Mouse (Mus musculus) ES-CJ7 (cell line): ENCODE measurements around the gene Cavin4.
"Not testable (repeated sequence)": the region's sequence is repeated elsewhere in the genome, so short reads cannot be mapped to it uniquely, and the experiment has no call there.

Source experiments
- DNase-seq: peaks from one replicate; pipeline ENCODE4 v3.0.0; 2011; ENCODE audit warnings: low read depth, low spot score

Cavin4 gene

DNA sequence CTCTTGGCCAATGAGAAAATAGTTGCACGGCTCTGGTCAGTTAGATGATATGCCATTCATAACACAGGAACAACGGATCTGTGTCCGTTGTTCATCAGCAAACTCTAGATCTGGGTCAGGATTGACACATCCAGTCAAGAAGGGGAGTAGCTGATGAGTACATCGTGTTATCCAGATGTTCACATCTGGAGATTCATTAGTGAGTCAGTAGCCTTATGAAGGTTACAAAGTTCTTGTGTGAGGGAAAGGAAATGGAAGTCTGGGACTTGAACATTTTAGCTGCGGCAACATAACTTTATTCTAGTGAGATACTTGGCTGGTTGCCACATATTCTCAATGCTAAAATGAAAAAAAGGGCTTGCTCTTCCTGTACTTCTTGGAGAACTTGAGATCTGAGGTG lies 9.6 kb downstream of the Cavin4 start:
- DNase-seq: no peak

DNA sequence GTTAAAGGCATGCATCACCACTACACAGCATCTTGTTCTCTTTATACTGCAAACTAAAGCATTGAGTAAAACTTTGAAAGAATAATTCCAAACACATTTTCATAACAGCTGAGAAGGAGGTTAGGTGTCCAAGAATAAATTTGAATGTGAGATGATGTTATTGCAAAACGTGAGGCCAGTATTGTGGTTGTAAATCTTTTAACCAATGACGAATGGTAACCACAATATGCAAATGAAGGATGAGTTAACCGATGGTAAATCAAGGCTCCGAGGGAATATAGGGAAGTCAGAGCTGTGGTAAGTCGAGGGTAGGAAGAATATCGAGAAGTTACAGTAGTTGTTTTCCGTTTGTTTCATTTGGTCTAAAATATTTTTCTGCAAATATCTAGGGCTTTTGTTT lies 11.1 kb downstream of the Cavin4 start:
- DNase-seq: no peak

DNA sequence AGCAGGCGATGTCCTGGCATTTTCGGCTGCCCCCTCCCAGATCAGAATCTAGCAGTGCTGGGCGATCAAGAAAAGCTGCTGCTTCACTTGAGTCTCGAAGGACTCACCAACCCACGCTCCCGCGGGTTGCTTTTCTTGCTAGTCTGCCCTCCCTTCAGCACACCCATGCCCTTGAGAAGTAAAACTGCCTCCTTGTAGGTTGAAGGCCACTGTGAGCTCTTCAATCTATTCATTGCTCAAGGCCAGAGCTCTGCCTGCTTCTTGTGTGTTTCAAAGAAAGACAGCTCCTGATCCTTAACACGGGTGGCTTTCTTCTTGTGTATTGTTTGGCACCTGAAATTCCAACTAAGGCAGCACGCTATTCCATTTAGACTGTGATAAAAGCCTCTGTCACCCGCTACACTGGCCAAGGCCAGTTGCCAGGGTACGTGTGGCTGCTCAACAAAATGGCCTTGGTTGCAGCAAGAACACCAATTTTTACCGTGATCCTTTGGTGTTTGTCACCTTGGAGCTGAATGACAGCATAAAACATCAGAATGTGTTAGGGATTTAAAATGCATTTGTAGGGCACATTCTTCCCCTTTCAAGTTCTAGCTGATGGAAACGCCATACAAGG lies 13.4 kb downstream of the Cavin4 start:
- DNase-seq: no peak

DNA sequence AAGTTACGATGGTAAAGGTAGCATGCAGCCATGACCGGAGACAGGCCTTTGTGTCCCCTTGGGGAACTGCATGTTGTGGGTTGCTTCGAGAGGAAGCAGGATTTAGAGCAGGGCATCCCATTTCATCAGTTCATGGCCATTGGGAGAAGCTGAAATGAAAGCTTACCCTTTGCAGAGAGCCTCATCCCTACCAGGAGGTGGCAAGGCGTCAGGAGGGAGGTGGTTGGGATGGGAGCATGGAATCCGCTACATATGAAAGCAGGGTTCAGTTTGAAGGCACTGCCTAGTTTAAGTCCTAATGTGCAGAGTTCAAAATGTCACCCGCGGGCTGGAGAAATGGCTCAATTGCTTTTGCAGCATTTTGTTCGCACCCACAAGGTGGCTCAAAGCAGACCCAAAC lies 14.0 kb downstream of the Cavin4 start:
- DNase-seq: no peak

DNA sequence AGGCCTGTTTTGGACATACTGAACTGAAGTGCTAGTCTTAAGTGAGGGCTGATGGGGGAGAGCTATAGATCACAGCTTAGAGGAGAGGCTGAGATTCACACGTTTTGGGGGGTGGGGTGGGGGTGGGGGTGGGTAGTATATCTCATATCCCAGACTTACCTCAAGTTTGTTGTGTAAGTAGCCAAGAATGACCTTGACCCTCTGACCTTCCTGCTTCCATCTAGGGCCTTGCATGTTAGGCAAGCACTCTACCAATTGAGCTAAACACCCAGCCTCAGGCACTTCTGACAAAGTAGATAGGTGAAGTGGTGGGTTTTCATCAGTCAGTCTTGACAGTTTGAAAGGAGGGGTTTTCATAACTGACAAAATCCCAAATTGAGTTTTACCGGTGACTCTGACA lies 14.5 kb downstream of the Cavin4 start:
- DNase-seq: peak; percentile 51

DNA sequence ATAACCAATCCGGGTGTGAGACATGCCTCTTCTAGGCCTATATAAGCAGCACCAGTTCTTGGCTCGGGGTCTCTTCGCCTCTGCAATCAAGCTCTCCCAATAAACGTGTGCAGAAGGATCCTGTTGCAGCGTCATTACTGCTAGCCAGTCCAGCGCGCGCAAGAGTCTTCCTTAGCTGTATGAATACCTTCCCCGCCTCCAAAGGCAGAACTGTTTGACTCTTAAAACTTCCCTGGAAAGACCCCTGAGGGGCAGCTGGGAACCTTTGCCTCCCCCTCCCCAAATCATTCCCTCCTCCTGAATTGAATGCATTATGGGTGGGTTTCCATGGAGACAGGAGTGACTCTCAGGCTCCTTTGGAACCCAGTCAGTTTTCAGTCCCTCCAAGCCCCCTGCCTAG lies 15.5 kb downstream of the Cavin4 start:
- DNase-seq: no peak

DNA sequence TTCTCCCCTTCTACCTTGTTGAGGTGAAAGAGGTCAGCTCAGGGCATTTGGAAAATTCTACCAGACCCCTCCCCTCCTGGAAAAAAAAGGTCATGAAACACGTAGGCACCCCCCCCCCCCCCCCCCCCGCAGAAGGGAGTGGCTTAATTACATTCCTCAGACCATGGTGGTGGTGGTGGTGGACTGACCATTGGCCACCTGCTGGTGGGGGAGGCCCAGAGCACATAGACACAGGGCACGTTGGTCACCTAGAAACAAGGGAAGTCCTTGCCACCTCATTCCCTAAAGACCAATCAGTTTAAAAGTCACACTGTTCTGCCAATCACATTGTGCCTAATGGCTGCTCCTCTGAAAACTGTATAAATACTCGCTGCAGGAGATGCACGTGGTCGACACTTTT lies 16.4 kb downstream of the Cavin4 start:
- DNase-seq: not testable (repeated sequence)

DNA sequence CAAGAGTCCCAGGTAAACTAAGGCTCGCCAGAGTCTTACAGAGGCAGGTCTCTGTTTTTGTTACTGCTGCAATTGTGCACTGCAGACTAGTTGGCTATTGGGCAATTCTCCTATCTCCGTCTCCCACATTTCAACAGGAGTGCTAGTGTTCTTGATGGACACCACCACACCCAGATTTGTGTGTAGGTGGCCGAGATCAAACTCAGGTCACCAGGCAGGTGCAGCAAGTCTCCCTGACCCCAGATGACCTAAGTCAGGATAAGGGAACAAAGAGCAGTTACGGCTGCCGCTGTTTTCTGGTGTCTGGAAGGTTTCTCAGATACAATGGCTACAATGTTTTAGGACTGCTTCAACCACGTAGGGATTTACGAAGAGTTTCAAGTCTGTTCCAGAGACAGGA lies 16.9 kb downstream of the Cavin4 start:
- no peak for DNase-seq

DNA sequence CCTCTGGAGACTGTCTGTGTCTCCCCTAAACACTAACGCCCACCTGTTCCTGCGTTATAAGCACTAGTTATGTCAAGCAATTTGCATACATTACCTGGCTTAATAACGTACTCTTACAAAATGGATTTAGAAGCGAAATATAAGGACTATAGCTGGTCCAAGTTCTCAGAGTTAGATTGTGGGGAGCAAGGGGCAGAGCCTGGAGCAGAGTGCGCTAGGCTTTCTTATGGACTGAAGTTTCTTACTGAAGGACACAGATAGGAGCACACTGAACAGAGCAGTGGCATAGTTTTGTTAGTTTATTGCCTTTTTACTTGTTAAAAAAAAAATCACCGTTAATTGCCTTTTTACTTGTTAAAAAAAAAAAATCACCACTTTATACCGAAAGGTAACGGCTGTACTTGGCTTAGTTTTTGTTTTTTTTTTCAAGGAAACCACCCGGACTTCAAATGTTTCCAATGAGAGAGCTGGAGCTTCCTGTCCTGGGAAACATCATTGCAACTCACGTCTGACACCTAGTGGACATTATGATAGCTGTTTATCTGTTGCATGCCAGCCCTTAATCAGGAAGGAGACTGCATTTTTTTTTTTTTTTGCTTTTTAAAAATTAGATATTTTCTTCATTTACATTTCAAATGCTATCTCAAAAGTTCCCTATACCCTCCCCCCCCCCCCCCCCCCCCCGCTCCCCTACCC lies 17.5 kb downstream of the Cavin4 start:
- DNase-seq: peak; percentile 83

DNA sequence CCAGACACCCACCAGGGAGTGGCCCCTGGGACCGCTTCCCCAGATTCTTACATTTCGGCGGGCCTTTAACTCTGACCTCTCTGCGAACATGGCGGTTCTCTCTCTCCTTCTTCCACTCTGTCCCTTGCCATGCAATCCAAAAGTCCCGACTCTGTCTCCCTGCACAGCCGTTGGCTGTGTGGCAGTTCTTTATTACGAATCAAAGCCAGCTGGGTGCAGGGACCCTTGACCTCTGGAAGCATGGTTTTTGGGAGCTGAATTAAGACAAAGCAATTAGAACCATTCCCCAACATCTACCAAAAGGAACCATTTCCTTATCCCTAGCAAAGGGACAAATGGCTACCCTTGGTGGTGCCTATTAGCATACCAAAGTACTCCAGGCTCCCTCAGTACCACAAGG lies 19.8 kb downstream of the Cavin4 start:
- no peak for DNase-seq

DNA sequence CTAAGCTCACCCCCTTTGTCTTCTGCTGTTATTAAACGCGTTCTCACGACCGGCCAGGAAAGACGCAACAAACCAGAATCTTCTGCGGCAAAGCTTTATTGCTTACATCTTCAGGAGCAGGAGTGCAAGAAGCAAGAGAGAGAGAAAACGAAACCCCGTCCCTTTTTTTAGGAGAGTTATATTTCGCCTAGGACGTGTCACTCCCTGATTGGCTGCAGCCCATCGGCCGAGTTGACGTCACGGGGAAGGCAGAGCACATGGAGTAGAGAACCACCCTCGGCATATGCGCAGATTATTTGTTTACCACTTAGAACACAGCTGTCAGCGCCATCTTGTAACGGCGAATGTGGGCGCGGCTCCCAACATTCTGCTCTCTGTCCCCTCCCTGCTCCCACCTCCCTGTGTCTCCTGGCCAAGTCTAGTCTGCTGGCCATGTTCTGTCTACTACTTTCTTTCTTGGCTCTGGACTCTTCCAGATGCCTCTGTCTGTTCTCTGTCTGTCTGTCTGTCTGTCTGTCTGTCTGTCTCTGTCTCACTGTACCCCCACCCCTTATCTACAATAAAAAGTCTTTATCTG lies 20.4 kb downstream of the Cavin4 start:
- DNase-seq: not testable (repeated sequence)

DNA sequence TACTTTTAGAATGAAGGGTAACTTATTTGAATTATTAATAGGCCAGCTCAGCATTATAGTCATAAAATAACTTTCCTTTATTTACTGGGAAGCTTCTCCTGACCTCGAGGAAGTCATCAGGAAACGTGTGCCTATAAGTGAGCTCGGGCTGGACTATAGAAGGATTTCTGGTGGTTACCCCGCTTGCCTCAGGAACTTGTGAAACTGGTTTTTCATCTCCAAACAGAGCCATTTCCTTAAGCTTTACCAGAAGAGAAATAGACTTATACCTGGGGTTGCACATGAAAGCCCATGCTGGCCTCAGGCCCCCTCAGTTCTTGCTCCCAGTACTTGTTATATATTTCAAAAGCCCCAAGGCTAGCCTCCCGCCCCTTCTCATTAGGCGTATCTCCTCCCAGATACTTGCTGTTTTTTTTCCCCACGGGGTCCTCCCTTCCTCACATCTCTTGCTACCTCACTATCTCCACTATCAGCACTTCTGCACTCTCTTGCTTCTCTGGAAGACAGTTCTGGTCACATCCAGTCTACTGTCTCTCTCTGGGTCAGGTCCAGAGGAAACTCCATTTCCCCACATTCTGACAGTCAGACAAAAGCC lies 21.4 kb downstream of the Cavin4 start:
- DNase-seq: no peak

DNA sequence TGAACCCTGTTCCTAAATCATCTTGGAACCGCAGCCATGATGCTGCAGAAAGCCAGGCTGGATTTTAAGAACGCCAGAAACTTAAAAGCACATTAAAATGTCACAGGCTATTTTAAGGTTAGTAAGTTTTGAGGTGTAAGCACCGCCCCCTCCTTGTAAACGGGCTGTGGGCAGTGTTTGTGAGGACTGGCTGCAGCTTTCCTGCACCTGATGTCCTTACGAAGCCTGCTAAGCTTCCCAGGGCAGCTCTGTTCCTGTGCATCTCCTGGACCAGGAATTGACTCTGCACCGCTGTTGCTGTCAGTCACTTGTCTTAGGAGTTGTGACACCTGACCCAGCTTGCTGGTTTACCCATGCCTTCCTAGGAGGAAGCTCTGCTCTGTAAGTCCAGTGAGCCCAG lies 24.8 kb downstream of the Cavin4 start:
- no peak for DNase-seq

DNA sequence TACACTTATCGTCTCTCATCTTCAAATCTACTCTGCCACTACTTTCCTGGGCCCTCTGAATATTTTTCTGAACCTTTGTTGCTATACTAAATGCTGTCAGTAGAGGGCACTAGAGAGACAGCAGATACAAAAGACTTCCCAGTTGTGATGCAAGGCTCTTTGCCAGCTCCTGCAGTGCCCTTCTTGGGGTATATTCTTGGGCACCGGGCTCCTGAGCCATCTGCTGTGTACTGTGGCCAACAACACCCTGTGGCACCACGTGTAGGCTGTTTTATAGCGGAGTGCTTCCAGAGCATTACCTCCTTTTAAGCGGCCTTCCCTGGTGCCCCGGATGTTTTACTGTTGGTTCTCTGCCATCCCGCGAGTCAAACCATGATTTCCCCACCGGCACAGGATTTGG lies 27.3 kb downstream of the Cavin4 start:
- peak; percentile 50 for DNase-seq

DNA sequence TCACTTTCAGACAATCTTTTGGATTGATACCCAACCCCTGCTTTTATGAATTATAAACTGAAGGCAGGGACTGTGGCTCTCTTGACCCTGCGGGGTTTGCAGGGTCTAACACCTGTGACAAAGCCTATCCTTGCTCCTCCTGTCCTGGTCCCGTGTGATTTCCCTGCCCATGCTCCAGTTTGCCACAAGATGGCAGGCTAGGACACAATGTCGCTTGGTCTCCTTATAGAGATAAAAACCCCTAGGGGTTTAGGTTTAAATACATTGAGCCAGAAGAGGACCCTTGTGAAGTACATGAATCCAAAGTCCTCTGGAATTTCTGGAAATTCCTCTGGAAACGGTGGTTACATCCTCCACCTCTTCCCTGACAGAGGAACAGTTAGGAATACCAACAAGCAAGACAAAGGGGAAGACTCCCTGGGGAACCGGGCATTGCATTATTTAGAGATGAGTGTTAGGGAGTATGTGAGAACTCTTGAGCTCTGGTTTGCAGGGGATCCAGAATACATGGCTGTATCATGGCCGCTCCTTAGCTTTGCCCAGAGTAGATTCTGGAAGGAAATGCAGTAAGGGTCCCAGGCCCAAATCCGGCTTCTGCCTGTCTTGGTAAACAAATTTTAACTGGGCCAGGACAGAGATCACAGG lies 28.6 kb downstream of the Cavin4 start:
- peak; percentile 82 for DNase-seq

DNA sequence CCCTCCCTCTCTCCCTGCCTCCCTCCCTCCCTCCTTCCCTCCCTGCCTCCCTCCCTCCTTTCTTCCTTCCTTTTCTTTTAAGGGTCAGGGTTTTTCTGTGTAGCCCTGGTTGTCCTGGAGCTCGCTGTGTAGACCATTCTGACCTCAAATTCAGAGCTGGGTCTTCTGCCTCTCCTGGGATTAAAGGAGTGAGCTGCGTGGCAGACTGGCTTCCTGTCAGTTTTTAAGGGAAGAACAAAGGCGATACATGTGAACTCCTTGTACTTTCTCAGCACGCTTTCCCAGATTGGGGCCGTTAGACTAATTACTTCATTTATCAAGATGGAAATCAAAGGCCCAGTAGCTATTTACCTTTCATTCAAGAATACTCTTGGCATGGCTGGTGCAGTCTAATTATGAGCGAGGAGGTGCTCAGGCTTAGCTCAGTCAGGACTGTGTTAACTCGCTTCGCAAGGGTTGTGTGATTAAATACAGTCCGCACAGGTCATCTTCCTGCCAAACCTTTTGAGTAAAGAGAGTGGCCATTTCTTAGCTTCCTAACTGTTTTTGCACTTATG lies 29.5 kb downstream of the Cavin4 start:
- DNase-seq: no peak

DNA sequence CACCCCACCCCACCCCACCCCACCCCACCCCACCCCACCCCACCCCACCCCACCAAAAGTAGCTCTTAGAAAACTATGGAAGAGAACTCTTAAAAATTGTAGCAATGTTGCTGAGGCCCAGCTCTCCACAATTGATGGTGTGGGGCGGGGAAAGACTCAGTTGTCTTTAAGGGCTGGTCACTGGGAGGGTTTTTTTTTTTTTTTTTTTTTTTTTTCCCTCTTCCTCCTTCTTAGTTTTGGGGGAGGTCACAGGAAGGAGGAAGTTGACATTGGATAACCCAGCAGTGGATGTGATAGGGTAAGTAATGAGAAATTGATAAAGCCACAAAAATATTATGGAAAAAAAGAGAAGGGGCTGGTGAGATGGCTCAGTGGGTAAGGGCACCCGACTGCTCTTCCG lies 33.4 kb downstream of the Cavin4 start:
- no peak for DNase-seq

DNA sequence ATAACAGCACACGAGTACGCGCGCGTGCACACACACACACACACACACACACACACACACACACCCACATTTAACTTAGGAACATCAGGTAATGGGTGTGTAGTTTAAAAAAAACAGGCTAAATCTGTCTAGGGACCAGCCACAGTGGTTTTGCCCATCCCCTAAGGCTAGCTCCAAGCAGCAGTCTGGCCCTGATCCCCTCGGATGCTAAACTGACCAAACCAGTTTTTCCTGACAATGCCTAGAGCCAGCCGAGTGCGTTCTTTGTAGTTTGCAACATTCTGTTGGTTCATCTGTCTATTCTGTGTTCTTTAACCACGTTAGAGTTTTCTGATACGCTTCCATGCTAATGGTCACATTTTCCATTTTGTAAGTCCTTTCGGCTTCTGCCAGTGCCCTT lies 34.0 kb downstream of the Cavin4 start:
- DNase-seq: no peak

DNA sequence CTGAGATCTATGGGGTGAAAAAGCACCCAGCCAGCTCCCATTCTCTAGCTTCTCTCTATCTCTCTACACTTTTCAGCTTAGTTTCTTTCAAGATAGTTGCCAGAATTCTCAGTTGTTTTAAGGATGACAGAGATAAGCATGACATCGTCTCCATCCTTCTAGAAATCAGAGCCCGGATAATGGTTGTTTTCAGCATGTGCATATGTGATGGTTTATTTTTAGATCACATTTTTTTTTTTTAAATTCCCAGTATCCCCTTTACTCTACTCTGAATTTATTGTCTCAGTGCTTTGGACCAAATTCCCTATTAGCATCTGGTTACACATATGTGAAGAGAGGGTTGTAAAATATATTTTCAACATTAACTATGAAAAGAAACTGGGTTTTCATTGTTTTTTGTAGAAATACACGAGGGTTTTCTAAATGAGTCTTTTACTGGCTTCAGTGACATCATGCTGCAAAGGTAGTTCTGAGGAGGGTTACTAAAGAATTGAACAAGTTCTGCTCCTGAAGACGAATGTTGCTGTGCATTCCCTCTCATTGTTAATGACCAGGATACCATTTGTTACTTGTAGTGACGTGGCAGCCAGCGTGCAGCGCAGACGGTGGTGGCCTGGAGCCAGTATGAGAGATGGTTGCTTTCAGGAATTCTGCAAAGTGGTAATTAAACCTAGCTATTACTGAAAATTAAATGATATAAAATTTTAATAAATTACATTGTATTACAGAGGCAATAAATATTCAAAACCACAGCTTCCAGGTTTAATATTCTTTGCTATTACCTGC lies 52.7 kb downstream of the Cavin4 start:
- DNase-seq: no peak

DNA sequence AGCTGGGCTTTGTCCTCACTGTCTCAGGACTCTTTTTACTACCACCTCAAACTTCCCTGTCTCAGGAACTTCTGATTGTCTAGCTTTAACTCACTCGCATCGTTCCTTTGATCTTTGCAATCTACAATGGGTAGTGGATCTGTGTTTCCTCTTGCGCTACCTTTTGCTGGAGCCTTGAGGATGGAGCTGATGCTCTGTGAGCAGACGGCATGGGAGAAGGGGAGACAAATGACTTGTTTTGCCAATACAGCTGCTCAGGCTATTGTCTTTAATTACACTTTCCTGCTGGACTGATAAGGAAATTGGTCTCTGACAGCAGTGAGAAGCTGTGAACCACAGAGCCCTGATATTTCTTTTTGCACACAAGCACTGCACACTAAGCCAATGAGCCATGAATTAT lies 53.5 kb downstream of the Cavin4 start:
- no peak for DNase-seq
